Mouse (Mus musculus): ENCODE data around the gene Myl4.

Myl4 gene

GRCm38 (mm10) chr11:104571373-104571772, 20.9 kb downstream of the Myl4 start:
- peak in 1 of 2 experiments; percentile 28 for DNase-seq (ENCODE audit: low spot score in 2 of 2)

- no peak for DNase-seq (ENCODE audit: low spot score in 2 of 2)
These were observed 21.6 kb downstream of the Myl4 start for GRCm38 (mm10) chr11:104572091-104572490.

GRCm38 (mm10) chr11:104572566-104572965, 22.1 kb downstream of the Myl4 start:
- DNase-seq (ENCODE audit: low spot score in 2 of 2), result no peak

- DNase-seq (ENCODE audit: low spot score in 2 of 2), result no peak
These were observed 26.5 kb downstream of the Myl4 start for GRCm38 (mm10) chr11:104576772-104577612.

GRCm38 (mm10) chr11:104578074-104578473, 27.6 kb downstream of the Myl4 start:
- no peak for DNase-seq (ENCODE audit: low spot score in 2 of 2)

GRCm38 (mm10) chr11:104579084-104579483, 28.6 kb downstream of the Myl4 start:
- no peak for DNase-seq (ENCODE audit: low spot score in 2 of 2)

- no peak for DNase-seq (ENCODE audit: low spot score in 2 of 2)
These were observed 29.1 kb downstream of the Myl4 start for GRCm38 (mm10) chr11:104579575-104579974.

GRCm38 (mm10) chr11:104580091-104580490, 29.6 kb downstream of the Myl4 start:
- no peak for DNase-seq (ENCODE audit: low spot score in 2 of 2)

- DNase-seq (ENCODE audit: low spot score in 2 of 2), result no peak
These were observed 30.1 kb downstream of the Myl4 start for GRCm38 (mm10) chr11:104580606-104581005.

- no peak for DNase-seq (ENCODE audit: low spot score in 2 of 2)
These were observed 31.2 kb downstream of the Myl4 start for GRCm38 (mm10) chr11:104581446-104582307.

GRCm38 (mm10) chr11:104582308-104582606, 31.8 kb downstream of the Myl4 start:
- DNase-seq (ENCODE audit: low spot score in 2 of 2), result no peak

- no peak for DNase-seq (ENCODE audit: low spot score in 2 of 2)
These were observed 32.3 kb downstream of the Myl4 start for GRCm38 (mm10) chr11:104582630-104583364.

- no peak for DNase-seq (ENCODE audit: low spot score in 2 of 2)
These were observed 35.0 kb downstream of the Myl4 start for GRCm38 (mm10) chr11:104585495-104585894.

- no peak for DNase-seq (ENCODE audit: low spot score in 2 of 2)
These were observed 37.4 kb downstream of the Myl4 start for GRCm38 (mm10) chr11:104587904-104588303.

GRCm38 (mm10) chr11:104588513-104588912, 38.0 kb downstream of the Myl4 start:
- no peak for DNase-seq (ENCODE audit: low spot score in 2 of 2)

- DNase-seq (ENCODE audit: low spot score in 2 of 2), result no peak
These were observed 39.1 kb downstream of the Myl4 start for GRCm38 (mm10) chr11:104589570-104589969.

- DNase-seq (ENCODE audit: low spot score in 2 of 2), result peak; percentile 76 to 86
These were observed 39.7 kb downstream of the Myl4 start for GRCm38 (mm10) chr11:104590148-104590547.

GRCm38 (mm10) chr11:104592066-104592835, 41.8 kb downstream of the Myl4 start:
- no peak for DNase-seq (ENCODE audit: low spot score in 2 of 2)

- no peak for DNase-seq (ENCODE audit: low spot score in 2 of 2)
These were observed 45.9 kb downstream of the Myl4 start for GRCm38 (mm10) chr11:104596365-104596764.

GRCm38 (mm10) chr11:104599265-104599945, 48.9 kb downstream of the Myl4 start:
- no peak for DNase-seq (ENCODE audit: low spot score in 2 of 2)

GRCm38 (mm10) chr11:104600675-104601074, 50.2 kb downstream of the Myl4 start:
- DNase-seq (ENCODE audit: low spot score in 2 of 2), result no peak
